Mouse (Mus musculus) cerebellum, adult 2 months (tissue): Measurements from ENCODE around the gene Jpt1. TPM values are rescaled to one million over a fixed set of nuclear protein-coding genes. Genes with fewer than 3 reads are reported as not detected.
"Not testable (repeated sequence)": the region's sequence is repeated elsewhere in the genome, so short reads cannot be mapped to it uniquely, and the experiment has no call there.

Experiments
- DNase-seq, 2 experiments: peaks; one replicate each; pipeline ENCODE4 v3.0.0; 2021
- H3K27ac ChIP-seq: fragments of 200-500 bp; 2 replicates; pipeline ENCODE4 v1.5.1; 2012; ENCODE audit warnings: low read length, control low read depth, inconsistent platforms; ENCODE audit not compliant: insufficient read depth
- H3K27me3 ChIP-seq: fragments of 200-500 bp; 2 replicates; pipeline ENCODE4 v1.6.1; 2012; ENCODE audit warnings: inconsistent platforms, mild to moderate bottlenecking, low read length, moderate library complexity; ENCODE audit not compliant: control insufficient read depth, insufficient read depth
- H3K4me1 ChIP-seq: fragments of 200-500 bp; 2 replicates; pipeline ENCODE4 v1.6.1; 2011; ENCODE audit warnings: low read length; ENCODE audit not compliant: control insufficient read depth, insufficient read depth
- H3K4me3 ChIP-seq: fragments of 200-500 bp; replicated peaks from 2 replicates; pipeline ENCODE3; 2011; ENCODE audit warnings: mild to moderate bottlenecking, low read depth, low read length, control low read depth; ENCODE audit not compliant: insufficient read depth
- CTCF ChIP-seq: fragments of 200-500 bp; IDR thresholded peaks from 2 replicates; pipeline ENCODE4 v1.5.1; 2011; ENCODE audit warnings: low read depth, mild to moderate bottlenecking, control low read depth, low read length, moderate library complexity, borderline replicate concordance; ENCODE audit not compliant: insufficient read depth
- POLR2A ChIP-seq: fragments of 200-500 bp; IDR thresholded peaks from 2 replicates; pipeline ENCODE4 v1.6.1; 2011; ENCODE audit warnings: low read length, control low read depth, borderline replicate concordance; ENCODE audit not compliant: insufficient read depth
- whole genome bisulfite sequencing: fragments of 180-500 bp; shearing (Covaris S2); methylation state at CpG from one replicate; pipeline ENCODE4 v1.1.7; 2018; 5-methylcytosine and 5-hydroxymethylcytosine counted together
- polyA plus RNA-seq: library from polyadenylated mRNA; depleted of rRNA; stranded (reverse); fragments of >200 nt; gene quantifications from 2 replicates; pipeline ENCODE4 v1.2.3, GENCODE M21; 2012; rRNA removed

Gene Jpt1
- polyA plus RNA-seq, 1 experiment = 77.2 TPM

GRCm38 (mm10) chr11:115455619-115456018 lies 58.6 kb downstream of the Jpt1 start:
- no peak overlapping the region for H3K27ac ChIP-seq
- DNase-seq = no peak
- H3K27me3 ChIP-seq = no peaks in the 10 kb centered on the region
- WGBS = 90% methylated on average over 15 of the region's 15 CpGs
- no peaks in the 10 kb centered on the region; the same call in 1 of the 2 replicates for H3K4me1 ChIP-seq
- TF ChIP-seq CTCF (no peak), POLR2A (no peak)
- no peak overlapping the region for H3K4me3 ChIP-seq

DNA sequence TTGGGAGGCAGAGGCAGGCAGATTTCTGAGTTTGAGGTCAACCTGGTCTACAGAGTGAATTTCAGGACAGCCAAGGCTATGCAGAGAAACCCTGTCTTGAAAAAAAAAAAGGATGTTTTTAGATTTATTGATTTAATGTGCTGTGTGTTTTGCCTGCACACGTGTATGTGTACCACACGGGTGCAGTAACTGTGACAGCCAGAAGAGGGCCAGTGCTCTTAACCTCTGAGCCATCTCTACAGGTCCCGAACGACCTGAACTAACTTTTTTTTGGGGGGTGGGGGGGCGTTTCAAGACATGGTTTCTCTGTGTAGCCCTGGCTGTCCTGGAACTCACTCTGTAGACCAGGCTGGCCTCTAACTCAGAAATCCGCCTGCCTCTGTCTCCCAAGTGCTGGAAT lies 59.4 kb downstream of the Jpt1 start:
- H3K4me1 ChIP-seq, H3K27me3 ChIP-seq, H3K4me3 ChIP-seq, H3K27ac ChIP-seq, DNase-seq: not testable (repeated sequence)
- WGBS = 82% methylated on average over 6 of the region's 6 CpGs

DNA sequence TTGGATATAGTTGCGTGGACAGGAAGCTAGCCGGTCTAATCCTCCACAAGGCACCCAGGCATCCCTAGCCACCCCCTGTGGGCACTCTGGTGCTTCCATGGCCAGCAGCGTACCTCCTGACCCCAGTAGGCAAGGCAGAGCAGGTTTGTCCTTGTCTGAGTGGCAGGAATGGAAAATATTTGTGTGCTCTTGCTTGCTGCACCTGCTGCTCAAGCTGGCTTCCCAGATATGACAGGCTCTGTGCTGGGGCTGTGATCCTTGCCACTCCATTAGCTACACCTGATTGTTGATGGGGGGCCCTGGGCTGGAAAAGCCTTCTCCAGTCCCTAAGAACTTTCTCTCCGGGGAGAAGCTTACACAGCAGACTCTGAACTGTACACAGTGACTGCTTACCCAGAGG lies 60.9 kb downstream of the Jpt1 start:
- 62% methylated on average over 4 of the region's 4 CpGs for WGBS
- H3K4me3 ChIP-seq = no peak overlapping the region

GRCm38 (mm10) chr11:115452281-115452860 lies 61.8 kb downstream of the Jpt1 start:
- no peaks in the 10 kb centered on the region for H3K27me3 ChIP-seq
- WGBS = 72% methylated on average over 7 of the region's 7 CpGs

More for the DNA sequence above, 60.9 kb downstream of the Jpt1 start:
- no peak for DNase-seq
- H3K27me3 ChIP-seq = no peaks in the 10 kb centered on the region
- TF ChIP-seq POLR2A (no peak), CTCF (no peak)
- no peak overlapping the region for H3K27ac ChIP-seq
- no peaks in the 10 kb centered on the region; the same call in 1 of the 2 replicates for H3K4me1 ChIP-seq

GRCm38 (mm10) chr11:115451781-115452241 lies 62.4 kb downstream of the Jpt1 start:
- TF ChIP-seq POLR2A = no peak
- no peak for TF ChIP-seq CTCF
- H3K27ac ChIP-seq = no peak overlapping the region
- no peak overlapping the region for H3K4me3 ChIP-seq
- no peak for DNase-seq
- H3K27me3 ChIP-seq = no peaks in the 10 kb centered on the region
- no peaks in the 10 kb centered on the region; the same call in 1 of the 2 replicates for H3K4me1 ChIP-seq
- WGBS = 80% methylated on average over 8 of the region's 8 CpGs

More at GRCm38 (mm10) chr11:115452281-115452860, 61.8 kb downstream of the Jpt1 start:
- DNase-seq = no peak
- no peaks in the 10 kb centered on the region; the same call in 1 of the 2 replicates for H3K4me1 ChIP-seq
- TF ChIP-seq POLR2A (no peak), CTCF (no peak)
- no peak overlapping the region for H3K27ac ChIP-seq
- H3K4me3 ChIP-seq = no peak overlapping the region

DNA sequence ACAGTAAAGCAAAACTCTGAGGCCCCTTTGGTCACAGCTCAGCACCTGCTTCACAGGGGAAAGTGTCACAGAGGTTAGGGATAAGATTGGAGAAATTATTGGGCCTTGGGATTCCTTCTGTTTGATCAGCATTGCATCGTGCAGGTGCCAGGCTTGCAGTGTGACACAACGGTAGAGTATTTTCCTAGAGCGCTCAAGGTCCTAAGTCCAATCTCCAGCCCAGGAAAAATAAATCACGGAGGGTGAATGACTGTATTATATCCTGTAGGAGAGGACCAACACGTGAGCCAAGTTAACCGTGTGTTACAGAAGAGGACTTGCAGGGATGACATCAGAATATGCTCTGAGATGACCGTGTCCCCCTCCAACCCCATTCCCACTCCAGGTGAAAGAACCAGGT lies 64.0 kb downstream of the Jpt1 start:
- no peak overlapping the region for H3K4me3 ChIP-seq
- no peaks in the 10 kb centered on the region; the same call in 1 of the 2 replicates for H3K4me1 ChIP-seq
- no peak for DNase-seq
- no peak overlapping the region for H3K27ac ChIP-seq
- WGBS = 89% methylated on average over 7 of the region's 7 CpGs
- TF ChIP-seq POLR2A (no peak), CTCF (no peak)
- no peaks in the 10 kb centered on the region for H3K27me3 ChIP-seq

DNA sequence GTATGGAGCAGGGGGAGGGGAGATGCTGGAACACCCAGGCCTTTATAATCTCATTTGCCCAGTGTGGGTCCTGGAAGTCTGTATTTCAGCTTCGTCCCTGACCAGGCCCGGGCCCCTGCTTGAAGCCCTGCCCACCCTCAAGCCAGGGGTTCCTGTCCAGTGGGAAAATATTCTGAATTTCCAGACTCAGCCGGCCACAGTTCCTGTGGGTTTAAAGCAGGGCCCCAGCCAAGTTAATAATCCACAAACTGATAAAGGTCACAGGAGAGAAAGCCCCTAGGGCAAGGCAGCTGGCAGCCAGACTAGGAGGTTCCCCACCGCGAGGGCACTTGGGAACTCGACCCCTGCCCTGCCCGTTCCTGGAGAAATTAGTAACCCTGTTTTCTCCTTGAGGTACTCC lies 65.2 kb downstream of the Jpt1 start:
- no peak for DNase-seq
- Histone ChIP-seq H3K4me3 (no peak overlapping the region), H3K27ac (no peak overlapping the region), H3K4me1 (no peaks in the 10 kb centered on the region; the same call in 1 of the 2 replicates), H3K27me3 (no peaks in the 10 kb centered on the region)
- WGBS = 64% methylated on average over 7 of the region's 7 CpGs
- TF ChIP-seq POLR2A (no peak), CTCF (no peak)

DNA sequence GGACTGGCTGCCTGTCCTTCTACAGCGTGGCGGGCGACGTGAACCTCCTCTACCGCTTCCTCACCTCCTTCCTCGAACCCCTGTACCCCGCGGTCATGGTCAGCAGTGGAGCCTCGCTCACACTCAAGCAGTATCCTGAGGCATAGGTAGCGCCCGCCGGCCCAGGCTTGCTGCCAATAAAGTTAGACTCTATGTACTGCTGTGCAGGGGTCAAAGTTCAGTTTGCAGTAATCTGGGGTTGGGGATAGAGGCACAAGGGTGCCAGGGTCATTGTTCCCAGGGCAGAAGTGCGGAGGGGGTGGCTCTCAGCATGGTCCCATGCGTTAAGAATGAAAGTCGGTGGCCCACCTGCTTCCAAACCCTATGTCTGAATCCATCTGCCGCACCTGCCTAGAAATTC lies 66.1 kb downstream of the Jpt1 start:
- H3K4me3 ChIP-seq = no peak overlapping the region
- no peak for DNase-seq
- TF ChIP-seq CTCF (no peak), POLR2A (no peak)
- H3K27me3 ChIP-seq = no peaks in the 10 kb centered on the region
- H3K4me1 ChIP-seq = no peaks in the 10 kb centered on the region
- 82% methylated on average over 16 of the region's 16 CpGs for WGBS
- no peak overlapping the region for H3K27ac ChIP-seq

Other genes with a start within 250 kb of the Jpt1 start
- 249 and 283 TPM in 2 replicates for gene Grin2c, start 247.1 kb downstream of the Jpt1 start, polyA plus RNA-seq
- 53.5 and 56.8 TPM in 2 replicates for gene Fdxr, start 237.3 kb downstream of the Jpt1 start, polyA plus RNA-seq
- gene Fads6, start 216.7 kb downstream of the Jpt1 start, polyA plus RNA-seq = 57.3 and 63.7 TPM in 2 replicates
- gene Otop2, start 207.2 kb downstream of the Jpt1 start, polyA plus RNA-seq = 0.65 and 0.97 TPM in 2 replicates
- gene Ush1g, start 192.3 kb downstream of the Jpt1 start, polyA plus RNA-seq = 1.4 TPM in 2 replicates
- gene Otop3, start 179.7 kb downstream of the Jpt1 start, polyA plus RNA-seq = 0.11 and 0.13 TPM in 2 replicates
- gene Hid1, start 146.6 kb downstream of the Jpt1 start, polyA plus RNA-seq = 105 and 106 TPM in 2 replicates
- gene Cdr2l, start 132.5 kb downstream of the Jpt1 start, polyA plus RNA-seq = 53.7 and 54.3 TPM in 2 replicates
- 157 and 164 TPM in 2 replicates for gene Mrpl58, start 110.6 kb downstream of the Jpt1 start, polyA plus RNA-seq
- 899 and 972 TPM in 2 replicates for gene Atp5h, start 94.4 kb downstream of the Jpt1 start, polyA plus RNA-seq
- 93.6 and 98.0 TPM in 2 replicates for gene Kctd2, start 94.3 kb downstream of the Jpt1 start, polyA plus RNA-seq
- 0.15 and 0.25 TPM in 2 replicates for gene Trim80, start 73.8 kb downstream of the Jpt1 start, polyA plus RNA-seq
- gene Slc16a5, start 51.9 kb downstream of the Jpt1 start, polyA plus RNA-seq = 0.08 and 0.25 TPM in 2 replicates
- 7.3 and 8.5 TPM in 2 replicates for gene Armc7, start 38.7 kb downstream of the Jpt1 start, polyA plus RNA-seq
- gene Nt5c, start 22.5 kb downstream of the Jpt1 start, polyA plus RNA-seq = 98.2 and 102 TPM in 2 replicates
- 260 and 273 TPM in 2 replicates for gene Sumo2, start 21.9 kb upstream of the Jpt1 start, polyA plus RNA-seq
- 93.2 and 104 TPM in 2 replicates for gene Nup85, start 50.0 kb upstream of the Jpt1 start, polyA plus RNA-seq
- 55.9 and 57.5 TPM in 2 replicates for gene Mrps7, start 89.5 kb upstream of the Jpt1 start, polyA plus RNA-seq
- 64.2 and 68.0 TPM in 2 replicates for gene Gga3, start 89.7 kb upstream of the Jpt1 start, polyA plus RNA-seq
- gene Mif4gd, start 98.6 kb upstream of the Jpt1 start, polyA plus RNA-seq = 86.9 and 97.3 TPM in 2 replicates
- 115 and 123 TPM in 2 replicates for gene Slc25a19, start 113.9 kb upstream of the Jpt1 start, polyA plus RNA-seq
- 132 and 149 TPM in 2 replicates for gene Grb2, start 194.2 kb upstream of the Jpt1 start, polyA plus RNA-seq